Mouse (Mus musculus) neural tube, embryonic 12.5 days (tissue): ENCODE measurements around the gene Tmem9. TPM values are rescaled to one million over a fixed set of nuclear protein-coding genes. Genes with fewer than 3 reads are reported as not detected.

Experiments
- ATAC-seq: fragments of 200-750 bp; cut with Nextera tagmentation; 2 replicates; pipeline ENCODE4 v1.8.0; 2017; ENCODE audit warnings: low read depth, mild to moderate bottlenecking, moderate TSS enrichment, moderate library complexity; ENCODE audit not compliant: low FRiP score
- H3K27ac ChIP-seq: fragments of 300-500 bp; sonication (generic); 2 replicates; pipeline ENCODE4 v1.5.1; 2016
- H3K27me3 ChIP-seq: fragments of 300-500 bp; sonication (generic); replicated peaks from 2 replicates; pipeline ENCODE4 v1.6.1; 2016; ENCODE audit warnings: mild to moderate bottlenecking
- H3K36me3 ChIP-seq: fragments of 300-500 bp; sonication (generic); 2 replicates; pipeline ENCODE4 v1.6.1; 2016; ENCODE audit warnings: mild to moderate bottlenecking
- H3K4me1 ChIP-seq: fragments of 300-500 bp; sonication (generic); 2 replicates; pipeline ENCODE4 v1.6.1; 2016
- H3K4me2 ChIP-seq: fragments of 300-500 bp; sonication (generic); replicated peaks from 2 replicates; pipeline ENCODE4 v1.6.1; 2016; ENCODE audit warnings: mild to moderate bottlenecking
- H3K4me3 ChIP-seq: fragments of 300-500 bp; sonication (generic); 2 replicates; pipeline ENCODE4 v1.5.1; 2016
- H3K9ac ChIP-seq: fragments of 300-500 bp; sonication (generic); 2 replicates; pipeline ENCODE4 v1.6.1; 2016; ENCODE audit warnings: mild to moderate bottlenecking
- H3K9me3 ChIP-seq: fragments of 300-500 bp; sonication (generic); 2 replicates; pipeline ENCODE4 v1.6.1; 2016; ENCODE audit warnings: mild to moderate bottlenecking
- WGBS: fragments of 180-500 bp; shearing (Covaris S2); methylation state at CpG from one replicate; pipeline ENCODE4 v1.1.7; 2016; 5-methylcytosine and 5-hydroxymethylcytosine counted together
- polyA plus RNA-seq: library from polyadenylated mRNA; unstranded; fragments of >200 nt; fragmentation: Nextera tagmentation; extraction: Ambion mirVana; gene quantifications from 2 replicates; pipeline ENCODE4 v1.2.1, GENCODE M21; 2016

The Tmem9 gene
- polyA plus RNA-seq, 1 experiment from 2014 or later = 151 TPM

GRCm38 (mm10) chr1:136001438-136001837, 6.5 kb upstream of the Tmem9 start:
- no peak overlapping the region for H3K4me2 ChIP-seq
- H3K27ac ChIP-seq = no peak overlapping the region
- no peak for ATAC-seq
- H3K4me1 ChIP-seq = no peaks in the 10 kb centered on the region
- no peak overlapping the region for H3K9ac ChIP-seq
- H3K27me3 ChIP-seq = 0 out of 2 replicates have a peak, but pooled peaks cover 2% of the 10 kb centered on the region
- H3K36me3 ChIP-seq = no peaks in the 10 kb centered on the region
- 92% methylated on average over 2 of the region's 2 CpGs for WGBS
- no peaks in the 10 kb centered on the region for H3K9me3 ChIP-seq
- no peak overlapping the region for H3K4me3 ChIP-seq

GRCm38 (mm10) chr1:136006292-136006748, 1.6 kb upstream of the Tmem9 start, which contains the start of gene Igfn1:
Gene Igfn1, minus strand, starts transcription at chr1:136006342.
- peak within 1 kb of the TSS; percentile 70 for H3K4me2 ChIP-seq
- no peaks in the 10 kb centered on the region for H3K36me3 ChIP-seq
- peaks cover 11% of the 10 kb centered on the region for H3K4me1 ChIP-seq
- ATAC-seq = no peak
- H3K27me3 ChIP-seq = peaks cover 7% of the 10 kb centered on the region; the same call in 1 of the 2 replicates
- no peak within 1 kb of the TSS for H3K9ac ChIP-seq
- 74% methylated on average over 3 of the region's 3 CpGs for WGBS
- no peaks in the 10 kb centered on the region for H3K9me3 ChIP-seq
- H3K27ac ChIP-seq = no peak within 1 kb of the TSS
- no peak within 1 kb of the TSS for H3K4me3 ChIP-seq

- no peaks in the 10 kb centered on the region for H3K9me3 ChIP-seq
- H3K27ac ChIP-seq = no peak overlapping the region
- ATAC-seq = no peak
- WGBS = 27% methylated on average over 8 of the region's 8 CpGs
- peaks cover 11% of the 10 kb centered on the region for H3K4me1 ChIP-seq
- H3K36me3 ChIP-seq = no peaks in the 10 kb centered on the region
- no peak overlapping the region for H3K9ac ChIP-seq
- peak overlapping the region; percentile 70 for H3K4me2 ChIP-seq
- H3K4me3 ChIP-seq = peak overlapping the region; percentile 38; the same call in 1 of the 2 replicates
- H3K27me3 ChIP-seq = peaks cover 7% of the 10 kb centered on the region; the same call in 1 of the 2 replicates
These were observed 196 bp downstream of the Tmem9 start for GRCm38 (mm10) chr1:136008159-136008533.

GRCm38 (mm10) chr1:136010247-136010646, 2.3 kb downstream of the Tmem9 start:
- H3K4me2 ChIP-seq = no peak overlapping the region
- ATAC-seq = no peak

GRCm38 (mm10) chr1:136013513-136013912, 5.6 kb downstream of the Tmem9 start:
- ATAC-seq = no peak
- Histone ChIP-seq H3K27me3 (no peaks in the 10 kb centered on the region), H3K4me1 (0 out of 2 replicates have a peak, but pooled peaks cover 5% of the 10 kb centered on the region), H3K36me3 (no peaks in the 10 kb centered on the region), H3K4me2 (no peak overlapping the region), H3K27ac (no peak overlapping the region), H3K9me3 (no peaks in the 10 kb centered on the region), H3K4me3 (no peak overlapping the region), H3K9ac (no peak overlapping the region)
- WGBS = 82% methylated on average over 4 of the region's 4 CpGs

More at GRCm38 (mm10) chr1:136010247-136010646, 2.3 kb downstream of the Tmem9 start:
- Histone ChIP-seq H3K27me3 (peaks cover 7% of the 10 kb centered on the region; the same call in 1 of the 2 replicates), H3K36me3 (no peaks in the 10 kb centered on the region), H3K4me1 (peaks cover 11% of the 10 kb centered on the region), H3K27ac (no peak overlapping the region), H3K9ac (no peak overlapping the region), H3K9me3 (no peaks in the 10 kb centered on the region), H3K4me3 (no peak overlapping the region)
- 85% methylated on average over 4 of the region's 4 CpGs for WGBS

- Histone ChIP-seq H3K36me3 (no peaks in the 10 kb centered on the region), H3K4me1 (peaks cover 14% of the 10 kb centered on the region), H3K9me3 (no peaks in the 10 kb centered on the region), H3K9ac (no peak overlapping the region), H3K27ac (no peak overlapping the region), H3K4me2 (no peak overlapping the region), H3K4me3 (no peak overlapping the region), H3K27me3 (no peaks in the 10 kb centered on the region)
- WGBS = 82% methylated on average over 2 of the region's 2 CpGs
- no peak for ATAC-seq
These were observed 7.0 kb downstream of the Tmem9 start for GRCm38 (mm10) chr1:136014796-136015502.

GRCm38 (mm10) chr1:136017307-136017706, 9.4 kb downstream of the Tmem9 start:
- peaks cover 16% of the 10 kb centered on the region for H3K36me3 ChIP-seq
- peaks cover 14% of the 10 kb centered on the region for H3K4me1 ChIP-seq
- no peak overlapping the region for H3K4me3 ChIP-seq
- no peak overlapping the region for H3K27ac ChIP-seq
- peak overlapping the region; percentile 96 for H3K4me2 ChIP-seq
- ATAC-seq = peak; percentile 30; the same call in 1 of the 2 replicates
- no peak overlapping the region for H3K9ac ChIP-seq
- H3K9me3 ChIP-seq = no peaks in the 10 kb centered on the region
- no peaks in the 10 kb centered on the region for H3K27me3 ChIP-seq
- 85% methylated on average over 2 of the region's 2 CpGs for WGBS

GRCm38 (mm10) chr1:136017907-136018313, 10.0 kb downstream of the Tmem9 start:
- Histone ChIP-seq H3K27ac (peak overlapping the region; percentile 27; the same call in 1 of the 2 replicates), H3K4me3 (peak overlapping the region; percentile 83), H3K36me3 (peaks cover 22% of the 10 kb centered on the region), H3K27me3 (no peaks in the 10 kb centered on the region), H3K4me2 (peak overlapping the region; percentile 96), H3K9me3 (no peaks in the 10 kb centered on the region), H3K4me1 (peaks cover 14% of the 10 kb centered on the region), H3K9ac (peak overlapping the region; percentile 91)
- under 1% methylated on average over 22 of the region's 22 CpGs for WGBS
- peak; percentile 99 for ATAC-seq

- peak; percentile 48 for ATAC-seq
- 10% methylated on average over 24 of the region's 24 CpGs for WGBS
- Histone ChIP-seq H3K9me3 (no peaks in the 10 kb centered on the region), H3K27me3 (no peaks in the 10 kb centered on the region), H3K4me1 (peaks cover 14% of the 10 kb centered on the region), H3K36me3 (peaks cover 28% of the 10 kb centered on the region), H3K9ac (peak overlapping the region; percentile 91), H3K4me2 (peak overlapping the region; percentile 96), H3K27ac (peak overlapping the region; percentile 27; the same call in 1 of the 2 replicates), H3K4me3 (peak overlapping the region; percentile 83)
These were observed 10.6 kb downstream of the Tmem9 start for GRCm38 (mm10) chr1:136018390-136019189.

- Histone ChIP-seq H3K36me3 (peaks cover 98% of the 10 kb centered on the region), H3K27me3 (no peaks in the 10 kb centered on the region), H3K4me2 (no peak overlapping the region), H3K4me3 (no peak overlapping the region), H3K27ac (no peak overlapping the region), H3K4me1 (no peaks in the 10 kb centered on the region), H3K9me3 (no peaks in the 10 kb centered on the region), H3K9ac (no peak overlapping the region)
- no peak for ATAC-seq
- WGBS = 68% methylated on average over 7 of the region's 7 CpGs
These were observed 22.3 kb downstream of the Tmem9 start for GRCm38 (mm10) chr1:136030201-136030600.

- H3K36me3 ChIP-seq = peaks cover 89% of the 10 kb centered on the region
- no peak overlapping the region for H3K4me3 ChIP-seq
- WGBS = 78% methylated on average over 8 of the region's 8 CpGs
- H3K27ac ChIP-seq = no peak overlapping the region
- H3K9me3 ChIP-seq = no peaks in the 10 kb centered on the region
- no peaks in the 10 kb centered on the region for H3K4me1 ChIP-seq
- ATAC-seq = no peak
- no peak overlapping the region for H3K4me2 ChIP-seq
- no peaks in the 10 kb centered on the region for H3K27me3 ChIP-seq
- H3K9ac ChIP-seq = no peak overlapping the region
These were observed 23.7 kb downstream of the Tmem9 start for GRCm38 (mm10) chr1:136031697-136032096.

GRCm38 (mm10) chr1:136032961-136033360, 25.0 kb downstream of the Tmem9 start:
- no peak overlapping the region for H3K27ac ChIP-seq
- H3K4me3 ChIP-seq = no peak overlapping the region
- no peak overlapping the region for H3K9ac ChIP-seq
- no peaks in the 10 kb centered on the region; the same call in 1 of the 2 replicates for H3K27me3 ChIP-seq
- no peaks in the 10 kb centered on the region for H3K4me1 ChIP-seq
- H3K9me3 ChIP-seq = no peaks in the 10 kb centered on the region
- H3K36me3 ChIP-seq = peaks cover 76% of the 10 kb centered on the region
- 80% methylated on average over 7 of the region's 7 CpGs for WGBS
- ATAC-seq = no peak
- no peak overlapping the region for H3K4me2 ChIP-seq
